In genomic region chr12:86906395-86906794, GRCm38 (mm10) we compare ENCODE assay signal across 8 mouse cellular contexts. TPM values are rescaled to one million over a fixed set of nuclear protein-coding genes. Genes with fewer than 3 reads are reported as not detected.
DNase-seq lines count a peak whose midpoint lies in the region; ATAC-seq and TF ChIP-seq lines count a peak whose summit lies in the region.

No protein-coding gene starts in this region.

- H3K36me3 ChIP-seq in C2C12 (ENCODE audit: control insufficient read depth, insufficient read depth) = no peaks in the 10 kb centered on the region
- no peaks in the 10 kb centered on the region for H3K36me3 ChIP-seq in embryonic facial prominence, embryonic 11.5 days (replicated peaks; ENCODE audit: control insufficient read depth, insufficient read depth, low read depth, low read length)
- no peaks in the 10 kb centered on the region for H3K36me3 ChIP-seq in kidney, embryonic 16.5 days (ENCODE audit: insufficient read depth, low read length)
- no peaks in the 10 kb centered on the region for H3K36me3 ChIP-seq in liver, embryonic 16.5 days (ENCODE audit: control insufficient read depth, insufficient read depth)
- no peaks in the 10 kb centered on the region for H3K36me3 ChIP-seq in neural tube, embryonic 12.5 days

- H3K4me1 ChIP-seq in embryonic facial prominence, embryonic 11.5 days (ENCODE audit: control insufficient read depth, insufficient read depth, low read length) = peaks cover 2% of the 10 kb centered on the region
- peaks cover 23% of the 10 kb centered on the region for H3K4me1 ChIP-seq in kidney, embryonic 16.5 days (ENCODE audit: insufficient read depth, low read length)
- peaks cover 6% of the 10 kb centered on the region for H3K4me1 ChIP-seq in liver, embryonic 16.5 days (ENCODE audit: control insufficient read depth, low read depth, low read length)
- H3K4me1 ChIP-seq in neural tube, embryonic 12.5 days = peaks cover 25% of the 10 kb centered on the region

- no peak overlapping the region; the same call in 1 of the 2 replicates for H3K9ac ChIP-seq in embryonic facial prominence, embryonic 11.5 days (replicated peaks; ENCODE audit: low read length)
- no peak overlapping the region for H3K9ac ChIP-seq in kidney, embryonic 16.5 days (replicated peaks; ENCODE audit: low read length)
- H3K9ac ChIP-seq in liver, embryonic 16.5 days (ENCODE audit: low read depth, low read length) = no peak overlapping the region
- H3K9ac ChIP-seq in neural tube, embryonic 12.5 days = no peak overlapping the region

- peak; percentile 93 for DNase-seq in adrenal gland, postnatal 14 days
- DNase-seq in embryonic facial prominence, embryonic 11.5 days (ENCODE audit: low spot score) = peak; percentile 93
- DNase-seq in heart, adult 9 months (ENCODE audit: low spot score in 2 of 2) = peak; percentile 82 to 83
- peak; percentile 91 for DNase-seq in testis, postnatal 10 days (ENCODE audit: low spot score)

- no peak overlapping the region for H3K4me2 ChIP-seq in embryonic facial prominence, embryonic 11.5 days (ENCODE audit: low read depth, low read length)
- H3K4me2 ChIP-seq in kidney, embryonic 16.5 days (replicated peaks; ENCODE audit: low read depth, low read length) = no peak overlapping the region
- no peak overlapping the region for H3K4me2 ChIP-seq in liver, embryonic 16.5 days (ENCODE audit: low read depth, low read length)
- no peak overlapping the region for H3K4me2 ChIP-seq in neural tube, embryonic 12.5 days (replicated peaks)

- no peak overlapping the region for H3K27ac ChIP-seq in embryonic facial prominence, embryonic 11.5 days (replicated peaks; ENCODE audit: low read depth, low read length)
- H3K27ac ChIP-seq in kidney, embryonic 16.5 days (ENCODE audit: low read length) = no peak overlapping the region
- no peak overlapping the region for H3K27ac ChIP-seq in liver, embryonic 16.5 days (ENCODE audit: low read length)
- H3K27ac ChIP-seq in neural tube, embryonic 12.5 days = no peak overlapping the region

- no peaks in the 10 kb centered on the region for H3K79me2 ChIP-seq in C2C12 (ENCODE audit: control insufficient read depth, insufficient read depth)

- WGBS in embryonic facial prominence, embryonic 11.5 days = 3% methylated on average over 15 of the region's 15 CpGs
- WGBS in kidney, embryonic 16.5 days = 3% methylated on average over 15 of the region's 15 CpGs
- 3% methylated on average over 15 of the region's 15 CpGs for WGBS in liver, embryonic 16.5 days (ENCODE audit: insufficient replicate concordance)
- WGBS in neural tube, embryonic 12.5 days = 4% methylated on average over 15 of the region's 15 CpGs

- H3ac ChIP-seq in C2C12 (ENCODE audit: control insufficient read depth, insufficient read length, low read depth) = no peak overlapping the region

- no peaks in the 10 kb centered on the region for H3K9me3 ChIP-seq in embryonic facial prominence, embryonic 11.5 days (replicated peaks; ENCODE audit: control insufficient read depth, low read length)
- H3K9me3 ChIP-seq in kidney, embryonic 16.5 days (ENCODE audit: low read length) = no peaks in the 10 kb centered on the region
- no peaks in the 10 kb centered on the region for H3K9me3 ChIP-seq in liver, embryonic 16.5 days (replicated peaks; ENCODE audit: control insufficient read depth, low read length)
- H3K9me3 ChIP-seq in neural tube, embryonic 12.5 days = no peaks in the 10 kb centered on the region

- peak; percentile 54 for ATAC-seq in embryonic facial prominence, embryonic 11.5 days (replicated peaks; ENCODE audit: insufficient number of reproducible peaks, low FRiP score, low TSS enrichment, low read depth)
- ATAC-seq in kidney, embryonic 16.5 days (ENCODE audit: low FRiP score, low TSS enrichment) = peak; percentile 52; the same call in 1 of the 2 replicates
- 0 out of 2 replicates have a peak, but pooled peaks have one; percentile 19 for ATAC-seq in liver, embryonic 16.5 days (ENCODE audit: low read depth)
- peak; percentile 60 for ATAC-seq in neural tube, embryonic 12.5 days (ENCODE audit: low FRiP score, low read depth)

- H3K79me3 ChIP-seq in C2C12 (ENCODE audit: low read depth) = no peaks in the 10 kb centered on the region

- H3K4me3 ChIP-seq in C2C12 (ENCODE audit: insufficient read depth, poor library complexity, severe bottlenecking) = no peak overlapping the region
- H3K4me3 ChIP-seq in embryonic facial prominence, embryonic 11.5 days (ENCODE audit: low read depth, low read length) = no peak overlapping the region
- no peak overlapping the region for H3K4me3 ChIP-seq in kidney, embryonic 16.5 days (ENCODE audit: low read length)
- H3K4me3 ChIP-seq in liver, embryonic 16.5 days (ENCODE audit: low read depth, low read length) = no peak overlapping the region
- H3K4me3 ChIP-seq in neural tube, embryonic 12.5 days = no peak overlapping the region

- peak; percentile 89 for TF ChIP-seq CTCF in C2C12 (IDR thresholded peaks at IDR 0.05; ENCODE audit: control insufficient read depth, insufficient read depth, insufficient read length)

- no peaks in the 10 kb centered on the region for H3K27me3 ChIP-seq in C2C12 (ENCODE audit: control insufficient read depth, insufficient read depth, insufficient read length)
- no peaks in the 10 kb centered on the region for H3K27me3 ChIP-seq in embryonic facial prominence, embryonic 11.5 days (ENCODE audit: control insufficient read depth, insufficient read depth, low read length)
- no peaks in the 10 kb centered on the region for H3K27me3 ChIP-seq in kidney, embryonic 16.5 days (ENCODE audit: insufficient read depth, low read length)
- H3K27me3 ChIP-seq in liver, embryonic 16.5 days (ENCODE audit: control insufficient read depth, insufficient read depth, low read depth, low read length) = no peaks in the 10 kb centered on the region
- H3K27me3 ChIP-seq in neural tube, embryonic 12.5 days (replicated peaks) = peaks cover 47% of the 10 kb centered on the region

TF ChIP-seq in C2C12, 6 proteins besides CTCF, POLR2A, EP300 and RAD21:
- TF ChIP-seq CEBPB (IDR thresholded peaks at IDR 0.05; ENCODE audit: low read depth) (no peak), USF1 (IDR thresholded peaks at IDR 0.05; ENCODE audit: low read depth) (no peak), MYOG (IDR thresholded peaks at IDR 0.05; ENCODE audit: control insufficient read depth, extremely low read depth, insufficient read length) (no peak), MYOD1 (IDR thresholded peaks at IDR 0.05; ENCODE audit: control insufficient read depth, insufficient read length, low read depth) (no peak), MAX (IDR thresholded peaks at IDR 0.05) (no peak), FOSL1 (IDR thresholded peaks at IDR 0.05; ENCODE audit: insufficient read depth, low read length, poor library complexity, severe bottlenecking) (no peak)
TF ChIP-seq in C2C12: peak in this region for 0.

RNA-seq across cellular contexts. Expression of gene Irf2bpl, which starts 21.8 kb away (rescaled TPM):
- 49.7 TPM for polyA plus RNA-seq in C2C12 (2012; fragmentation: generic; extraction: Trizol)
- 48.4 and 53.8 TPM in 2 replicates for total RNA-seq in adrenal gland, postnatal 14 days (2021)
- polyA plus RNA-seq in embryonic facial prominence, embryonic 11.5 days (2014; fragmentation: Nextera tagmentation; extraction: Ambion mirVana) = 15.5 and 16.4 TPM in 2 replicates
- 30.3 and 30.4 TPM in 2 replicates for polyA plus RNA-seq in kidney, embryonic 16.5 days (2015; fragmentation: Nextera tagmentation; extraction: Ambion mirVana)
- 1.8 and 2.3 TPM in 2 replicates for polyA plus RNA-seq in liver, embryonic 16.5 days (2015; fragmentation: Nextera tagmentation; extraction: Ambion mirVana)
- 57.2 and 61.9 TPM in 2 replicates for polyA plus RNA-seq in neural tube, embryonic 12.5 days (2016; fragmentation: Nextera tagmentation; extraction: Ambion mirVana)

RNA-seq across cellular contexts. Expression of gene Cipc, which starts 40.4 kb away (rescaled TPM):
- 12.0 TPM for polyA plus RNA-seq in C2C12 (2012; fragmentation: generic; extraction: Trizol)
- 26.2 and 29.1 TPM in 2 replicates for total RNA-seq in adrenal gland, postnatal 14 days (2021)
- polyA plus RNA-seq in embryonic facial prominence, embryonic 11.5 days (2014; fragmentation: Nextera tagmentation; extraction: Ambion mirVana) = 30.8 and 33.5 TPM in 2 replicates
- 24.0 and 24.9 TPM in 2 replicates for polyA plus RNA-seq in kidney, embryonic 16.5 days (2015; fragmentation: Nextera tagmentation; extraction: Ambion mirVana)
- polyA plus RNA-seq in liver, embryonic 16.5 days (2015; fragmentation: Nextera tagmentation; extraction: Ambion mirVana) = 7.8 and 7.9 TPM in 2 replicates
- 41.5 and 43.0 TPM in 2 replicates for polyA plus RNA-seq in neural tube, embryonic 12.5 days (2016; fragmentation: Nextera tagmentation; extraction: Ambion mirVana)
